Mouse (Mus musculus): ENCODE measurements around the gene Lin7a.

DNA sequence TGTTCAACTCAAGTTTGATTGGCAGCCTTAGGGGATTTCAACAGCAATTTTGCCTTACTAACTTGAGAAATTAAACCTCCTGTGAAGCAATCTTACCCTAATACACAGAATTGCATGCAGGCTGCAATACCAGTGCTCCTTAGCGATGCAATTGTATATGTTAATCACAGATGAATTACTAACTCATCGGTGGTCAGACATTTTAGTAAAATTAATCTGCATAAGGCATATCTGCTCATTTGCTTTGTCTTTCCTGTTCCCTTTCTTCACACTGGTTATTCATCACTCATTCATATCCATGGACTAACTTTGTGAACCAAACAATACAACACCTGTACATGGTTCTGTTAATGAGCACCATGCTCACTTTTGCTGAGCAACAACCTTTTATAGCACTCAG is 20.2 kb upstream of the Lin7a start:
- TF ChIP-seq CTCF (IDR thresholded peaks at IDR 0.05; ENCODE audit: insufficient read depth, low read depth, low read length) (no peak), POLR2A (IDR thresholded peaks at IDR 0.05; ENCODE audit: insufficient read depth, low read depth, low read length) (no peak)

Measured in olfactory bulb, adult 2 months (tissue).